Mouse (Mus musculus) hindbrain, embryonic 10.5 days (tissue): Measurements from ENCODE around the gene Nek1. TPM values are rescaled to one million over a fixed set of nuclear protein-coding genes. Genes with fewer than 3 reads are reported as not detected.
"Not testable (repeated sequence)": the region's sequence is repeated elsewhere in the genome, so short reads cannot be mapped to it uniquely, and the experiment has no call there.

Source experiments
- DNase-seq: peaks from one replicate; pipeline ENCODE4 v3.0.0-alpha.2; 2017; ENCODE audit warnings: low spot score
- H3K27ac ChIP-seq: fragments of 300-500 bp; sonication (generic); 2 replicates; pipeline ENCODE4 v1.5.1; 2016; ENCODE audit warnings: mild to moderate bottlenecking, moderate library complexity
- H3K27me3 ChIP-seq: fragments of 300-500 bp; sonication (generic); 2 replicates; pipeline ENCODE4 v1.6.1; 2016; ENCODE audit warnings: mild to moderate bottlenecking; ENCODE audit not compliant: poor library complexity, insufficient read depth, severe bottlenecking
- H3K36me3 ChIP-seq: fragments of 300-500 bp; sonication (generic); 2 replicates; pipeline ENCODE4 v1.6.1; 2016; ENCODE audit warnings: mild to moderate bottlenecking, moderate library complexity
- H3K4me1 ChIP-seq: fragments of 300-500 bp; sonication (generic); replicated peaks from 2 replicates; pipeline ENCODE4 v1.6.1; 2016; ENCODE audit warnings: mild to moderate bottlenecking
- H3K4me3 ChIP-seq: fragments of 300-500 bp; sonication (generic); 2 replicates; pipeline ENCODE4 v1.5.1; 2016; ENCODE audit warnings: mild to moderate bottlenecking, moderate library complexity
- H3K9me3 ChIP-seq: fragments of 300-500 bp; sonication (generic); 2 replicates; pipeline ENCODE4 v1.6.1; 2016; ENCODE audit warnings: mild to moderate bottlenecking, moderate library complexity
- WGBS: fragments of 180-500 bp; shearing (Covaris S2); methylation state at CpG from one replicate; pipeline ENCODE4 v1.1.7; 2016; 5-methylcytosine and 5-hydroxymethylcytosine counted together
- polyA plus RNA-seq: library from polyadenylated mRNA; unstranded; fragments of >200 nt; fragmentation: Nextera tagmentation; extraction: Ambion mirVana; gene quantifications from 2 replicates; pipeline ENCODE4 v1.2.1, GENCODE M21; 2016

Gene Nek1
- polyA plus RNA-seq, 1 experiment from 2014 or later, result 16.5 TPM

- H3K27me3 ChIP-seq, result no peaks in the 10 kb centered on the region
- no peak overlapping the region for H3K4me3 ChIP-seq
- 51% methylated on average over 2 of the region's 2 CpGs for WGBS
- no peak for DNase-seq
- H3K4me1 ChIP-seq, result peaks cover 2% of the 10 kb centered on the region; the same call in 1 of the 2 replicates
- H3K27ac ChIP-seq, result no peak overlapping the region
- H3K36me3 ChIP-seq, result no peaks in the 10 kb centered on the region
- no peaks in the 10 kb centered on the region for H3K9me3 ChIP-seq
These were observed 23.9 kb upstream of the Nek1 start for GRCm38 (mm10) chr8:60969091-60969490.

- Histone ChIP-seq H3K9me3 (no peaks in the 10 kb centered on the region), H3K27ac (no peak overlapping the region), H3K36me3 (no peaks in the 10 kb centered on the region), H3K4me1 (no peaks in the 10 kb centered on the region), H3K27me3 (no peaks in the 10 kb centered on the region), H3K4me3 (no peak overlapping the region)
- DNase-seq, result no peak
- WGBS, result 88% methylated on average over 4 of the region's 4 CpGs
These were observed 21.2 kb upstream of the Nek1 start for GRCm38 (mm10) chr8:60971808-60972207.

GRCm38 (mm10) chr8:60973448-60973847 is 19.5 kb upstream of the Nek1 start:
- no peak overlapping the region for H3K4me3 ChIP-seq

GRCm38 (mm10) chr8:60974837-60975236 is 18.2 kb upstream of the Nek1 start:
- H3K27ac ChIP-seq, result no peak overlapping the region
- no peaks in the 10 kb centered on the region for H3K36me3 ChIP-seq
- no peaks in the 10 kb centered on the region for H3K4me1 ChIP-seq
- H3K9me3 ChIP-seq, result no peaks in the 10 kb centered on the region
- no peak for DNase-seq
- no peak overlapping the region for H3K4me3 ChIP-seq
- 84% methylated on average over 2 of the region's 2 CpGs for WGBS
- H3K27me3 ChIP-seq, result no peaks in the 10 kb centered on the region

More at GRCm38 (mm10) chr8:60973448-60973847, 19.5 kb upstream of the Nek1 start:
- no peaks in the 10 kb centered on the region for H3K36me3 ChIP-seq
- DNase-seq, result no peak
- no peaks in the 10 kb centered on the region for H3K9me3 ChIP-seq
- 90% methylated on average over 2 of the region's 2 CpGs for WGBS
- no peaks in the 10 kb centered on the region for H3K27me3 ChIP-seq
- no peak overlapping the region for H3K27ac ChIP-seq
- H3K4me1 ChIP-seq, result no peaks in the 10 kb centered on the region

GRCm38 (mm10) chr8:60976818-60977217 is 16.2 kb upstream of the Nek1 start:
- Histone ChIP-seq H3K9me3 (no peaks in the 10 kb centered on the region), H3K27me3 (no peaks in the 10 kb centered on the region), H3K4me1 (peaks cover 11% of the 10 kb centered on the region), H3K36me3 (no peaks in the 10 kb centered on the region), H3K4me3 (no peak overlapping the region), H3K27ac (no peak overlapping the region)
- 81% methylated on average over 9 of the region's 9 CpGs for whole genome bisulfite sequencing
- no peak for DNase-seq

- H3K36me3 ChIP-seq, result no peaks in the 10 kb centered on the region
- H3K27ac ChIP-seq, result no peak overlapping the region
- H3K4me3 ChIP-seq, result no peak overlapping the region
- no peaks in the 10 kb centered on the region for H3K27me3 ChIP-seq
- WGBS, result 93% methylated on average over 5 of the region's 5 CpGs
- H3K9me3 ChIP-seq, result no peaks in the 10 kb centered on the region
- no peak for DNase-seq
- H3K4me1 ChIP-seq, result peaks cover 23% of the 10 kb centered on the region
These were observed 14.5 kb upstream of the Nek1 start for GRCm38 (mm10) chr8:60978496-60978895.

- WGBS, result 55% methylated on average over 1 of the region's 1 CpGs
- H3K4me3 ChIP-seq, result peak overlapping the region; percentile 89
- peaks cover 27% of the 10 kb centered on the region for H3K4me1 ChIP-seq
- no peaks in the 10 kb centered on the region for H3K36me3 ChIP-seq
- H3K27me3 ChIP-seq, result no peaks in the 10 kb centered on the region
- H3K9me3 ChIP-seq, result no peaks in the 10 kb centered on the region
- H3K27ac ChIP-seq, result no peak overlapping the region
- no peak for DNase-seq
These were observed 11.6 kb upstream of the Nek1 start for GRCm38 (mm10) chr8:60981388-60981787.

GRCm38 (mm10) chr8:60982701-60983687 is 10.0 kb upstream of the Nek1 start, which contains the start of gene Clcn3:
Gene Clcn3 (minus strand): TSS chr8:60983300.
- peak within 1 kb of the TSS; percentile 89 for H3K4me3 ChIP-seq
- peak; percentile 97 for DNase-seq
- H3K9me3 ChIP-seq, result no peaks in the 10 kb centered on the region
- no peaks in the 10 kb centered on the region for H3K36me3 ChIP-seq
- H3K27me3 ChIP-seq, result no peaks in the 10 kb centered on the region
- WGBS, result under 1% methylated on average over 101 of the region's 101 CpGs
- peak within 1 kb of the TSS; percentile 88 for H3K27ac ChIP-seq
- peaks cover 27% of the 10 kb centered on the region for H3K4me1 ChIP-seq

GRCm38 (mm10) chr8:60983688-60984079 is 9.3 kb upstream of the Nek1 start:
- WGBS, result 11% methylated on average over 9 of the region's 9 CpGs
- H3K36me3 ChIP-seq, result no peaks in the 10 kb centered on the region
- peak overlapping the region; percentile 89 for H3K4me3 ChIP-seq
- H3K27me3 ChIP-seq, result no peaks in the 10 kb centered on the region
- DNase-seq, result peak; percentile 52
- H3K27ac ChIP-seq, result peak overlapping the region; percentile 88
- peaks cover 27% of the 10 kb centered on the region for H3K4me1 ChIP-seq
- H3K9me3 ChIP-seq, result no peaks in the 10 kb centered on the region

- H3K27me3 ChIP-seq, H3K27ac ChIP-seq, DNase-seq, H3K36me3 ChIP-seq, H3K9me3 ChIP-seq: not testable (repeated sequence)
- Histone ChIP-seq H3K4me1 (peaks cover 27% of the 10 kb centered on the region), H3K4me3 (0 out of 2 replicates have a peak overlapping the region, but pooled peaks have one; percentile 89)
- WGBS, result 92% methylated on average over 17 of the region's 17 CpGs
These were observed 8.6 kb upstream of the Nek1 start for GRCm38 (mm10) chr8:60984260-60985010.

GRCm38 (mm10) chr8:60992561-60992909 is 460 bp upstream of the Nek1 start:
- Histone ChIP-seq H3K36me3 (no peaks in the 10 kb centered on the region), H3K27ac (peak overlapping the region; percentile 93), H3K9me3 (no peaks in the 10 kb centered on the region), H3K4me3 (peak overlapping the region; percentile 77), H3K27me3 (no peaks in the 10 kb centered on the region), H3K4me1 (peaks cover 20% of the 10 kb centered on the region)
- 1% methylated on average over 16 of the region's 16 CpGs for WGBS
- no peak for DNase-seq

GRCm38 (mm10) chr8:60993639-60993986 is 618 bp downstream of the Nek1 start:
- peaks cover 8% of the 10 kb centered on the region; the same call in 1 of the 2 replicates for H3K9me3 ChIP-seq
- H3K27ac ChIP-seq, result peak overlapping the region; percentile 93
- H3K4me3 ChIP-seq, result peak overlapping the region; percentile 77
- peaks cover 6% of the 10 kb centered on the region for H3K36me3 ChIP-seq
- H3K4me1 ChIP-seq, result peaks cover 20% of the 10 kb centered on the region
- no peaks in the 10 kb centered on the region for H3K27me3 ChIP-seq
- no peak for DNase-seq
- WGBS, result 9% methylated on average over 12 of the region's 12 CpGs

GRCm38 (mm10) chr8:60996468-60996867 is 3.5 kb downstream of the Nek1 start:
- 94% methylated on average over 3 of the region's 3 CpGs for WGBS
- DNase-seq, result no peak
- Histone ChIP-seq H3K9me3 (peaks cover 11% of the 10 kb centered on the region; the same call in 1 of the 2 replicates), H3K4me1 (peaks cover 20% of the 10 kb centered on the region), H3K27ac (no peak overlapping the region), H3K36me3 (peaks cover 6% of the 10 kb centered on the region), H3K27me3 (no peaks in the 10 kb centered on the region), H3K4me3 (no peak overlapping the region)
